Mouse (Mus musculus) G1E (cell line): ENCODE results near the gene Fads2. TPM values are rescaled to one million over a fixed set of nuclear protein-coding genes. Genes with fewer than 3 reads are reported as not detected.

Experiments
- ATAC-seq: 2 replicates; pipeline ENCODE4 v1.8.0; 2016; ENCODE audit warnings: mild to moderate bottlenecking; ENCODE audit not compliant: insufficient number of reproducible peaks, poor library complexity, low FRiP score, severe bottlenecking; ENCODE audit errors: extremely low read depth
- DNase-seq: peaks from one replicate; pipeline ENCODE4 v3.0.0; 2012; ENCODE audit warnings: low spot score
- H3K27me3 ChIP-seq: 2 replicates; pipeline ENCODE4 v1.6.1; 2012; ENCODE audit warnings: mild to moderate bottlenecking, low read length, inconsistent platforms; ENCODE audit not compliant: insufficient read depth
- H3K36me3 ChIP-seq: replicated peaks from 2 replicates; pipeline ENCODE3; 2012; ENCODE audit warnings: mild to moderate bottlenecking, inconsistent platforms
- H3K4me1 ChIP-seq: 2 replicates; pipeline ENCODE4 v1.6.1; 2012; ENCODE audit warnings: low read depth, low read length, inconsistent platforms, mixed read lengths; ENCODE audit not compliant: insufficient read depth
- H3K4me3 ChIP-seq: 2 replicates; pipeline ENCODE4 v1.5.1; 2012; ENCODE audit warnings: low read depth, mild to moderate bottlenecking, inconsistent platforms, low read length, moderate library complexity, mixed read lengths
- H3K9me3 ChIP-seq: replicated peaks from 2 replicates; pipeline ENCODE4 v1.6.1; 2012; ENCODE audit warnings: inconsistent platforms
- CTCF ChIP-seq: IDR thresholded peaks from 2 replicates; pipeline ENCODE4 v1.5.1; 2012; ENCODE audit warnings: low read depth, low read length, inconsistent platforms, mixed read lengths
- GATA1 ChIP-seq: IDR thresholded peaks from 2 replicates; pipeline ENCODE4 v1.6.1; 2012; ENCODE audit warnings: borderline replicate concordance, low read length, inconsistent platforms, mixed read lengths
- GATA2 ChIP-seq: IDR thresholded peaks from 2 replicates; pipeline ENCODE4 v1.6.1; 2012; ENCODE audit warnings: low read depth, low read length, inconsistent platforms, borderline replicate concordance
- POLR2AphosphoS5 ChIP-seq: IDR thresholded peaks from 2 replicates; pipeline ENCODE4 v1.6.1; 2012; ENCODE audit warnings: low read depth, low read length, inconsistent platforms; ENCODE audit not compliant: insufficient replicate concordance
- TAL1 ChIP-seq: conservative IDR thresholded peaks from 2 replicates; pipeline ENCODE4 v1.6.1; 2012; ENCODE audit warnings: low read depth, low read length, inconsistent platforms, mixed read lengths
- polyA plus RNA-seq: library from polyadenylated mRNA; stranded (reverse); fragments of >175 nt; gene quantifications from 2 replicates; pipeline ENCODE4 v1.2.3, GENCODE M21; 2012
- total RNA-seq, 2 experiments: library from RNA; stranded (forward) in 1 of 2; stranded (reverse) in 1 of 2; fragments of 200-1000 nt in 1 of 2; fragments of >200 nt in 1 of 2; fragmentation: Nextera tagmentation in 1 of 2; gene quantifications; 2 replicates each; pipeline ENCODE4 v1.2.3; 2014 to 2017

The Fads2 gene
- total and polyA plus RNA-seq, 3 experiments, result 182 to 275 (median 226) TPM

DNA sequence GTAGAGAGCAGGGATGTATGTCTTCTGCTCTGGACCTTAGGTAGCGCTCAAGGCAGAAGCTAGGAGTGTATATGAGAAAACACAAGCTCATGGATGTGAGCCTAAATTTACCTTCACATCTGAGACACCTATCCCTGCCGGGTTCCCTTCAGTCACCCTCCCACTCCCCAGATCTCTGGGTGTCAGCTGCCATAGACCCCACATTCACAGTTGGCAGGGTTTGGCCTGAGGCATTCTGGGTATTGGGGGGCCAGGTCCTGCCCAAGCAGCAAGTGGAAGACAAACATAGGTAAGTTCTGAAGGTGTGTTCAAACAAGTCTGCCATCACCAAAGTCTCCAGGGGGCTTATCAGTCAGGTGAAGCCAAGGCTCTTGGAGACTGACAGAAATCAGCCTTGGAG is 39.9 kb downstream of the Fads2 start:
- H3K4me1 ChIP-seq, result peaks cover 93% of the 10 kb centered on the region
- ATAC-seq (no peak), DNase-seq (no peak)
- peaks cover 96% of the 10 kb centered on the region for H3K36me3 ChIP-seq
- H3K27me3 ChIP-seq, result no peaks in the 10 kb centered on the region
- no peaks in the 10 kb centered on the region for H3K9me3 ChIP-seq
- TF ChIP-seq POLR2AphosphoS5, result no peak; the same call in 1 of the 2 replicates
- TF ChIP-seq TAL1, result no peak
- TF ChIP-seq GATA1, result no peak
- no peak for TF ChIP-seq CTCF
- no peak for TF ChIP-seq GATA2
- no peak overlapping the region; the same call in 1 of the 2 replicates for H3K4me3 ChIP-seq

DNA sequence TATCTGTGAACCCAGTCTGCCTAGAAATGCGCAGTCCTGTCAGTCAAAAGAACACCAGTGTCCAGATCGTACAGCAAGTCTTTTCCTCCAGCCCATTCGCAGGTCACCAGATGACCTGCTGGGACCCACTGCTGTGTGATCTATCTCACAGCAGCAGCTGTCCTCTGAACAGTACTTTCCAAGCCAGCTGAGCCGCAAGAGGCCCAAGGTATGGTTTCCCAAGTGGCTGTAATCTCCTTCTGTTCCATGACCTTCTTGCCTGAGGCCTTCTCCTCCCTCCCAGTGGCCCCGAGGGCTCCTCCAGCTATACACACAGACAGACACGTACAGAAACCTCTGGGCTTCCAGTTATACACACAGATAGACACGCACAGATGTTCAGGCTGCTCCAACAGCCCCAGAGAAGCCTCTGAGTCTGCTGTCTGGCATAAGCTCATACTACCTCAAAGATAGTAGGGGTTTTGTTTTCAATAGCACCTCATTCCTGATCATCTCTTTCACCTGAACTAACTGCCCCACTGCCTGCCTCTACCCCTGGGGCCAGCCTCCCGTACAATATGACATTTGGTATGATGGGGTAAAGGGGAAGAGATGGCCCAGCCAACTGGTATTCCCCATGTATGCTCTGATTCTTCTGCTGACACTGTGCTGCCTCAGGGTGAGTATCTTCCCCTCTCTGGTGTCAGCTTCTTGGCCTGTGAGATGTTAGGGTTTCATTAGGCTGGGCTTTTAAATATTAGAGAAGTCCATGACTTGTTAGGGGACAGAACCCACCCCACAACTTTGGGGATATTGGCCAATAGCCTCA is 40.6 kb downstream of the Fads2 start:
- H3K4me1 ChIP-seq, result peaks cover 93% of the 10 kb centered on the region
- TF ChIP-seq CTCF (no peak), TAL1 (peak; percentile 72), GATA1 (no peak), POLR2AphosphoS5 (no peak), GATA2 (no peak)
- H3K4me3 ChIP-seq, result peak overlapping the region; percentile 25; the same call in 1 of the 2 replicates
- H3K36me3 ChIP-seq, result peaks cover 96% of the 10 kb centered on the region
- no peaks in the 10 kb centered on the region for H3K9me3 ChIP-seq
- ATAC-seq (peak; percentile 36), DNase-seq (peak; percentile 50)
- H3K27me3 ChIP-seq, result no peaks in the 10 kb centered on the region

DNA sequence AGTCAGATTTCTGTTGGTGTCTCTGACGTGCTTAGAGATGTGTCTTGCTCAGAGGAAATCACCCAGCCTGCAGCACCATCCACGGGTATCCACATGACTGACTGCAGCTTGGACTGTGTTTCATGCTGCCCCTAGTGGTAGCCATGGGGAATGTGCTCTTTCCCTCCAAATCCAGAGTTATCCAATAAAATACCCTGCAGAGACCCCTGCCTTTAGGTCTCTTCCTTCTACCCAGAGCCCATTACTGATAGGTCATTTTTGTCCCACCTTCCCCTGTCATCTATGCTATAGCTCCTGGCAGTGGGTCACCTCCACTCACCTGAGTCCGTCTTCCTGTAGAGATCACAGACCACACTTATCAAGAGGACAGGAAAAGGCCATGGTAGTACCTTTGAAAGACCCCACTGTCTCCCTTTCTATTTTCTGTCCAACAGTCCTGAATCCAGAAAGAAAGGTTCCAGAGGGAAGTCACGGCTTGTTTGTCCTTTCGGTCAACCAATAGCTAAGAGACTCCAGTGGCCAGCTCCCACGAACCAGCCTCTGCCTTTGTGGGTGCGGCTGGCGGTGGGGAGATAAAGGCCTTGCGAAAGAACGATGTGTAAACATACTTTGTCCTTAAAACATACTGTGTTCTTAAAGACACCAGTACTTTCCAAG is 41.5 kb downstream of the Fads2 start:
- H3K4me1 ChIP-seq, result peaks cover 92% of the 10 kb centered on the region
- TF ChIP-seq GATA1 (no peak), POLR2AphosphoS5 (peak; percentile 80; the same call in 1 of the 2 replicates), CTCF (peak; percentile 87), TAL1 (peak; percentile 43; the same call in 1 of the 2 replicates), GATA2 (no peak)
- H3K27me3 ChIP-seq, result no peaks in the 10 kb centered on the region
- H3K36me3 ChIP-seq, result peaks cover 96% of the 10 kb centered on the region
- DNase-seq (peak; percentile 65), ATAC-seq (no peak; the same call in 1 of the 2 replicates)
- peak overlapping the region; percentile 28; the same call in 1 of the 2 replicates for H3K4me3 ChIP-seq
- no peaks in the 10 kb centered on the region for H3K9me3 ChIP-seq

GRCm38 (mm10) chr19:10058876-10059427 is 42.6 kb downstream of the Fads2 start:
- Histone ChIP-seq H3K4me1 (peaks cover 91% of the 10 kb centered on the region), H3K36me3 (peaks cover 96% of the 10 kb centered on the region), H3K27me3 (no peaks in the 10 kb centered on the region), H3K9me3 (no peaks in the 10 kb centered on the region), H3K4me3 (no peak overlapping the region)
- ATAC-seq, result no peak
- no peak for DNase-seq
- TF ChIP-seq CTCF (no peak), POLR2AphosphoS5 (0 out of 2 replicates have a peak, but pooled peaks have one; percentile 68)

- Histone ChIP-seq H3K9me3 (no peaks in the 10 kb centered on the region), H3K4me3 (no peak overlapping the region), H3K4me1 (peaks cover 91% of the 10 kb centered on the region), H3K27me3 (no peaks in the 10 kb centered on the region), H3K36me3 (peaks cover 96% of the 10 kb centered on the region)
- no peak for TF ChIP-seq TAL1
- no peak for TF ChIP-seq CTCF
- TF ChIP-seq GATA2, result no peak
- TF ChIP-seq GATA1, result no peak
- TF ChIP-seq POLR2AphosphoS5, result no peak
- no peak for ATAC-seq
- no peak for DNase-seq
These were observed 43.2 kb downstream of the Fads2 start for GRCm38 (mm10) chr19:10058352-10058825.
